Mouse (Mus musculus): ENCODE data around the gene Elane. TPM values are rescaled to one million over a fixed set of nuclear protein-coding genes. Genes with fewer than 3 reads are reported as not detected.

The Elane gene
- polyA plus RNA-seq, 1 experiment from 2014 or later, result 0.18 TPM

GRCm38 (mm10) chr10:79856704-79857451 lies 29.2 kb upstream of the Elane start:
- no peak for ATAC-seq (ENCODE audit: low FRiP score)
- Histone ChIP-seq H3K4me3 (ENCODE audit: low read depth, low read length) (peak overlapping the region; percentile 100), H3K4me1 (ENCODE audit: control insufficient read depth, insufficient read depth, low read length) (peaks cover 39% of the 10 kb centered on the region), H3K36me3 (ENCODE audit: control insufficient read depth, insufficient read depth, low read length) (peaks cover 31% of the 10 kb centered on the region), H3K4me2 (peak overlapping the region; percentile 97), H3K27me3 (ENCODE audit: control insufficient read depth, insufficient read depth, low read length) (no peaks in the 10 kb centered on the region), H3K27ac (ENCODE audit: low read depth, low read length) (no peak overlapping the region), H3K9me3 (ENCODE audit: control insufficient read depth, low read length) (no peaks in the 10 kb centered on the region), H3K9ac (ENCODE audit: low read length) (peak overlapping the region; percentile 100)
- no peak for DNase-seq (ENCODE audit: low spot score, missing footprints)
- 73% methylated on average over 7 of the region's 7 CpGs for WGBS

GRCm38 (mm10) chr10:79857452-79857811 lies 28.6 kb upstream of the Elane start:
- no peak overlapping the region for H3K27ac ChIP-seq (ENCODE audit: low read depth, low read length)
- ATAC-seq (ENCODE audit: low FRiP score), result no peak
- H3K9ac ChIP-seq (ENCODE audit: low read length), result peak overlapping the region; percentile 100; the same call in 1 of the 2 replicates
- peak overlapping the region; percentile 100 for H3K4me3 ChIP-seq (ENCODE audit: low read depth, low read length)
- peak overlapping the region; percentile 97 for H3K4me2 ChIP-seq
- peaks cover 34% of the 10 kb centered on the region for H3K4me1 ChIP-seq (ENCODE audit: control insufficient read depth, insufficient read depth, low read length)
- peaks cover 36% of the 10 kb centered on the region for H3K36me3 ChIP-seq (ENCODE audit: control insufficient read depth, insufficient read depth, low read length)
- no peaks in the 10 kb centered on the region for H3K9me3 ChIP-seq (ENCODE audit: control insufficient read depth, low read length)
- WGBS, result 64% methylated on average over 4 of the region's 4 CpGs
- no peaks in the 10 kb centered on the region for H3K27me3 ChIP-seq (ENCODE audit: control insufficient read depth, insufficient read depth, low read length)
- DNase-seq (ENCODE audit: low spot score, missing footprints), result no peak

- Histone ChIP-seq H3K4me2 (peak overlapping the region; percentile 97; the same call in 1 of the 2 replicates), H3K4me1 (ENCODE audit: control insufficient read depth, insufficient read depth, low read length) (peaks cover 29% of the 10 kb centered on the region), H3K9me3 (ENCODE audit: control insufficient read depth, low read length) (no peaks in the 10 kb centered on the region), H3K4me3 (ENCODE audit: low read depth, low read length) (no peak overlapping the region), H3K27me3 (ENCODE audit: control insufficient read depth, insufficient read depth, low read length) (no peaks in the 10 kb centered on the region), H3K36me3 (ENCODE audit: control insufficient read depth, insufficient read depth, low read length) (peaks cover 41% of the 10 kb centered on the region), H3K9ac (ENCODE audit: low read length) (peak overlapping the region; percentile 14; the same call in 1 of the 2 replicates), H3K27ac (ENCODE audit: low read depth, low read length) (no peak overlapping the region)
- no peak for ATAC-seq (ENCODE audit: low FRiP score)
- WGBS, result 86% methylated on average over 2 of the region's 2 CpGs
- DNase-seq (ENCODE audit: low spot score, missing footprints), result no peak
Measured at GRCm38 (mm10) chr10:79857894-79858293, 28.2 kb upstream of the Elane start.

GRCm38 (mm10) chr10:79858416-79859074 lies 27.5 kb upstream of the Elane start:
- WGBS, result 75% methylated on average over 17 of the region's 17 CpGs
- Histone ChIP-seq H3K36me3 (ENCODE audit: control insufficient read depth, insufficient read depth, low read length) (peaks cover 46% of the 10 kb centered on the region), H3K4me2 (no peak overlapping the region), H3K27ac (ENCODE audit: low read depth, low read length) (no peak overlapping the region), H3K4me1 (ENCODE audit: control insufficient read depth, insufficient read depth, low read length) (peaks cover 25% of the 10 kb centered on the region), H3K9me3 (ENCODE audit: control insufficient read depth, low read length) (no peaks in the 10 kb centered on the region), H3K27me3 (ENCODE audit: control insufficient read depth, insufficient read depth, low read length) (no peaks in the 10 kb centered on the region), H3K4me3 (ENCODE audit: low read depth, low read length) (no peak overlapping the region), H3K9ac (ENCODE audit: low read length) (no peak overlapping the region)
- no peak for DNase-seq (ENCODE audit: low spot score, missing footprints)
- no peak for ATAC-seq (ENCODE audit: low FRiP score)

GRCm38 (mm10) chr10:79859116-79859515 lies 26.9 kb upstream of the Elane start:
- Histone ChIP-seq H3K36me3 (ENCODE audit: control insufficient read depth, insufficient read depth, low read length) (peaks cover 46% of the 10 kb centered on the region), H3K27ac (ENCODE audit: low read depth, low read length) (no peak overlapping the region), H3K4me3 (ENCODE audit: low read depth, low read length) (no peak overlapping the region), H3K27me3 (ENCODE audit: control insufficient read depth, insufficient read depth, low read length) (no peaks in the 10 kb centered on the region), H3K4me2 (no peak overlapping the region), H3K4me1 (ENCODE audit: control insufficient read depth, insufficient read depth, low read length) (peaks cover 25% of the 10 kb centered on the region), H3K9me3 (ENCODE audit: control insufficient read depth, low read length) (no peaks in the 10 kb centered on the region), H3K9ac (ENCODE audit: low read length) (no peak overlapping the region)
- no peak for DNase-seq (ENCODE audit: low spot score, missing footprints)
- WGBS, result 92% methylated on average over 11 of the region's 11 CpGs
- no peak for ATAC-seq (ENCODE audit: low FRiP score)

GRCm38 (mm10) chr10:79860079-79860911 lies 25.8 kb upstream of the Elane start:
- Histone ChIP-seq H3K27me3 (ENCODE audit: control insufficient read depth, insufficient read depth, low read length) (no peaks in the 10 kb centered on the region), H3K4me1 (ENCODE audit: control insufficient read depth, insufficient read depth, low read length) (peaks cover 25% of the 10 kb centered on the region), H3K4me2 (no peak overlapping the region), H3K9me3 (ENCODE audit: control insufficient read depth, low read length) (no peaks in the 10 kb centered on the region), H3K36me3 (ENCODE audit: control insufficient read depth, insufficient read depth, low read length) (peaks cover 48% of the 10 kb centered on the region), H3K9ac (ENCODE audit: low read length) (no peak overlapping the region), H3K27ac (ENCODE audit: low read depth, low read length) (no peak overlapping the region), H3K4me3 (ENCODE audit: low read depth, low read length) (no peak overlapping the region)
- 93% methylated on average over 26 of the region's 26 CpGs for WGBS
- ATAC-seq (ENCODE audit: low FRiP score) (no peak), DNase-seq (ENCODE audit: low spot score, missing footprints) (no peak)

GRCm38 (mm10) chr10:79861230-79862048 lies 24.6 kb upstream of the Elane start:
- DNase-seq (ENCODE audit: low spot score, missing footprints), result no peak

GRCm38 (mm10) chr10:79862049-79862788 lies 23.8 kb upstream of the Elane start:
- 89% methylated on average over 23 of the region's 23 CpGs for WGBS
- peaks cover 12% of the 10 kb centered on the region for H3K4me1 ChIP-seq (ENCODE audit: control insufficient read depth, insufficient read depth, low read length)
- H3K27ac ChIP-seq (ENCODE audit: low read depth, low read length), result no peak overlapping the region
- H3K9ac ChIP-seq (ENCODE audit: low read length), result no peak overlapping the region
- ATAC-seq (ENCODE audit: low FRiP score), result no peak
- peaks cover 57% of the 10 kb centered on the region for H3K36me3 ChIP-seq (ENCODE audit: control insufficient read depth, insufficient read depth, low read length)
- DNase-seq (ENCODE audit: low spot score, missing footprints), result no peak
- no peak overlapping the region for H3K4me3 ChIP-seq (ENCODE audit: low read depth, low read length)
- H3K27me3 ChIP-seq (ENCODE audit: control insufficient read depth, insufficient read depth, low read length), result no peaks in the 10 kb centered on the region
- H3K4me2 ChIP-seq, result no peak overlapping the region
- no peaks in the 10 kb centered on the region for H3K9me3 ChIP-seq (ENCODE audit: control insufficient read depth, low read length)

More at GRCm38 (mm10) chr10:79861230-79862048, 24.6 kb upstream of the Elane start:
- no peak for ATAC-seq (ENCODE audit: low FRiP score)
- H3K4me1 ChIP-seq (ENCODE audit: control insufficient read depth, insufficient read depth, low read length), result peaks cover 20% of the 10 kb centered on the region
- no peaks in the 10 kb centered on the region for H3K9me3 ChIP-seq (ENCODE audit: control insufficient read depth, low read length)
- no peaks in the 10 kb centered on the region for H3K27me3 ChIP-seq (ENCODE audit: control insufficient read depth, insufficient read depth, low read length)
- 85% methylated on average over 25 of the region's 25 CpGs for WGBS
- peaks cover 55% of the 10 kb centered on the region for H3K36me3 ChIP-seq (ENCODE audit: control insufficient read depth, insufficient read depth, low read length)
- no peak overlapping the region for H3K4me2 ChIP-seq
- H3K4me3 ChIP-seq (ENCODE audit: low read depth, low read length), result no peak overlapping the region
- H3K27ac ChIP-seq (ENCODE audit: low read depth, low read length), result no peak overlapping the region
- H3K9ac ChIP-seq (ENCODE audit: low read length), result no peak overlapping the region
